In genomic region chr3:97060119-97060518, GRCm38 (mm10) we compare ENCODE assay signal across 19 mouse cellular contexts.
A peak's percentile ranks its signal among the peaks of the same experiment; 100 is the strongest.
DNase-seq lines count a peak whose midpoint lies in the region; ATAC-seq lines count a peak whose summit lies in the region.
"Had no signal": no experiment of that assay in that cellular context is flagged by ENCODE, and none has a peak within 500 bp of the region (broad histone marks: within the 10 kb centered on the region; RNA-seq: fewer than 3 reads in every experiment).

No protein-coding gene starts in this region.

- DNase-seq in limb, embryonic 10.5 days (ENCODE audit: low spot score) = no peak
- no peak for DNase-seq in midbrain, embryonic 14.5 days
- DNase-seq in midbrain, embryonic 10.5 days (ENCODE audit: low spot score) = no peak
- DNase-seq in kidney, postnatal 36 days = no peak
- DNase-seq: adrenal gland, postnatal 10 days; cerebellum, adult 11-12 months; cerebellum, adult 9-10 months; cerebellum, postnatal 25 days; gastrocnemius, postnatal 10 days; heart, adult 2 months; heart, postnatal 36 days had no signal

- H3K27ac ChIP-seq in limb, embryonic 12.5 days = no peak overlapping the region
- H3K27ac ChIP-seq in limb, embryonic 10.5 days = no peak overlapping the region
- no peak overlapping the region for H3K27ac ChIP-seq in midbrain, embryonic 14.5 days (replicated peaks; ENCODE audit: low read depth, low read length)
- H3K27ac ChIP-seq in midbrain, embryonic 10.5 days (replicated peaks) = no peak overlapping the region
- H3K27ac ChIP-seq in embryonic facial prominence, embryonic 13.5 days = no peak overlapping the region
- H3K27ac ChIP-seq: forebrain, embryonic 12.5 days; heart, adult 2 months; hindbrain, embryonic 12.5 days had no signal

- no peaks in the 10 kb centered on the region for H3K9me3 ChIP-seq in limb, embryonic 12.5 days
- no peaks in the 10 kb centered on the region for H3K9me3 ChIP-seq in limb, embryonic 10.5 days (replicated peaks)
- no peaks in the 10 kb centered on the region for H3K9me3 ChIP-seq in midbrain, embryonic 14.5 days (ENCODE audit: control insufficient read depth, low read length)
- no peaks in the 10 kb centered on the region for H3K9me3 ChIP-seq in midbrain, embryonic 10.5 days (replicated peaks)
- no peaks in the 10 kb centered on the region for H3K9me3 ChIP-seq in embryonic facial prominence, embryonic 13.5 days
- H3K9me3 ChIP-seq: forebrain, embryonic 12.5 days; heart, embryonic 12.5 days; hindbrain, embryonic 12.5 days had no signal

- no peak overlapping the region for H3K4me2 ChIP-seq in limb, embryonic 12.5 days
- no peak overlapping the region for H3K4me2 ChIP-seq in midbrain, embryonic 14.5 days (ENCODE audit: low read length)
- H3K4me2 ChIP-seq in embryonic facial prominence, embryonic 13.5 days = no peak overlapping the region
- H3K4me2 ChIP-seq: forebrain, embryonic 12.5 days; heart, embryonic 12.5 days; hindbrain, embryonic 12.5 days had no signal

- no peak overlapping the region for H3K9ac ChIP-seq in limb, embryonic 12.5 days (replicated peaks)
- H3K9ac ChIP-seq in midbrain, embryonic 14.5 days (replicated peaks; ENCODE audit: low read length) = no peak overlapping the region
- H3K9ac ChIP-seq in embryonic facial prominence, embryonic 13.5 days = no peak overlapping the region
- H3K9ac ChIP-seq: forebrain, embryonic 12.5 days; heart, embryonic 12.5 days; hindbrain, embryonic 12.5 days had no signal

- H3K4me3 ChIP-seq in limb, embryonic 12.5 days (replicated peaks) = no peak overlapping the region
- H3K4me3 ChIP-seq in limb, embryonic 10.5 days = no peak overlapping the region
- H3K4me3 ChIP-seq in midbrain, embryonic 14.5 days (replicated peaks; ENCODE audit: low read depth, low read length) = no peak overlapping the region
- H3K4me3 ChIP-seq in midbrain, embryonic 10.5 days = no peak overlapping the region
- H3K4me3 ChIP-seq in embryonic facial prominence, embryonic 13.5 days = no peak overlapping the region
- H3K4me3 ChIP-seq: forebrain, embryonic 12.5 days; heart, adult 2 months; heart, embryonic 12.5 days; hindbrain, embryonic 12.5 days had no signal

- peak; percentile 31; the same call in 1 of the 2 replicates for ATAC-seq in limb, embryonic 12.5 days (ENCODE audit: insufficient number of reproducible peaks, insufficient read depth, low FRiP score, low TSS enrichment, low read depth)
- ATAC-seq in midbrain, embryonic 14.5 days (ENCODE audit: low FRiP score, low TSS enrichment) = peak; percentile 20; the same call in 1 of the 2 replicates
- ATAC-seq in embryonic facial prominence, embryonic 13.5 days (ENCODE audit: insufficient number of reproducible peaks, insufficient read depth, low FRiP score, low TSS enrichment, low read depth) = peak; percentile 59; the same call in 1 of the 2 replicates
- 0 out of 2 replicates have a peak, but pooled peaks have one; percentile 17 for ATAC-seq in monocyte, adult 5-6 weeks (replicated peaks; ENCODE audit: insufficient number of reproducible peaks, low FRiP score, low TSS enrichment, poor library complexity, severe bottlenecking)
- ATAC-seq: forebrain, embryonic 16.5 days; hindbrain, embryonic 16.5 days had no signal

- no peaks in the 10 kb centered on the region for H3K27me3 ChIP-seq in limb, embryonic 12.5 days
- H3K27me3 ChIP-seq in limb, embryonic 10.5 days (ENCODE audit: low read depth, poor library complexity, severe bottlenecking) = no peaks in the 10 kb centered on the region
- H3K27me3 ChIP-seq in midbrain, embryonic 14.5 days (ENCODE audit: control insufficient read depth, insufficient read depth, low read length) = no peaks in the 10 kb centered on the region
- H3K27me3 ChIP-seq in midbrain, embryonic 10.5 days (ENCODE audit: low read depth, poor library complexity, severe bottlenecking) = no peaks in the 10 kb centered on the region
- H3K27me3 ChIP-seq in embryonic facial prominence, embryonic 13.5 days = no peaks in the 10 kb centered on the region
- H3K27me3 ChIP-seq: forebrain, embryonic 12.5 days; heart, embryonic 12.5 days; hindbrain, embryonic 12.5 days had no signal

- no peaks in the 10 kb centered on the region for H3K36me3 ChIP-seq in limb, embryonic 12.5 days
- no peaks in the 10 kb centered on the region for H3K36me3 ChIP-seq in limb, embryonic 10.5 days
- H3K36me3 ChIP-seq in midbrain, embryonic 14.5 days (ENCODE audit: control insufficient read depth, insufficient read depth, low read length) = no peaks in the 10 kb centered on the region
- no peaks in the 10 kb centered on the region for H3K36me3 ChIP-seq in midbrain, embryonic 10.5 days
- H3K36me3 ChIP-seq in embryonic facial prominence, embryonic 13.5 days = no peaks in the 10 kb centered on the region
- H3K36me3 ChIP-seq: forebrain, embryonic 12.5 days; heart, embryonic 12.5 days; hindbrain, embryonic 12.5 days had no signal

- H3K4me1 ChIP-seq in limb, embryonic 12.5 days (replicated peaks) = no peaks in the 10 kb centered on the region
- H3K4me1 ChIP-seq in limb, embryonic 10.5 days = 0 out of 2 replicates have a peak, but pooled peaks cover 6% of the 10 kb centered on the region
- no peaks in the 10 kb centered on the region for H3K4me1 ChIP-seq in midbrain, embryonic 14.5 days (ENCODE audit: control insufficient read depth, insufficient read depth, low read length)
- H3K4me1 ChIP-seq in midbrain, embryonic 10.5 days = no peaks in the 10 kb centered on the region
- H3K4me1 ChIP-seq in embryonic facial prominence, embryonic 13.5 days = no peaks in the 10 kb centered on the region
- H3K4me1 ChIP-seq: forebrain, embryonic 12.5 days; hindbrain, embryonic 12.5 days had no signal

- 91% methylated on average over 4 of the region's 4 CpGs for WGBS in limb, embryonic 12.5 days
- 95% methylated on average over 4 of the region's 4 CpGs for WGBS in limb, embryonic 10.5 days
- 96% methylated on average over 4 of the region's 4 CpGs for WGBS in midbrain, embryonic 14.5 days
- 90% methylated on average over 4 of the region's 4 CpGs for WGBS in midbrain, embryonic 10.5 days
- WGBS in embryonic facial prominence, embryonic 13.5 days = 92% methylated on average over 4 of the region's 4 CpGs
